Mouse (Mus musculus): Measurements from ENCODE around the gene Man2b1. TPM values are rescaled to one million over a fixed set of nuclear protein-coding genes. Genes with fewer than 3 reads are reported as not detected.
A peak's percentile ranks its signal among the peaks of the same experiment; 100 is the strongest.

Gene Man2b1
- 10 to 100 TPM; 42.6 to 42.9 TPM for total RNA-seq (2021)
- long read RNA-seq, experiment 1, transcript Man2b1-201 (24 exons, 3,822 nt) = major isoform, 52 of 80 reads
- long read RNA-seq, experiment 1, partial matches to known transcripts = 8 of 80 reads
- long read RNA-seq, experiment 1, other reads (novel, unspliced or antisense) = 20 of 80 reads
- long read RNA-seq, experiment 2, transcript Man2b1-201 (24 exons, 3,822 nt) = major isoform, 54 of 72 reads
- long read RNA-seq, experiment 2, partial matches to known transcripts = 5 of 72 reads
- long read RNA-seq, experiment 2, other reads (novel, unspliced or antisense) = 13 of 72 reads

GRCm38 (mm10) chr8:85083108-85083813 lies at the start of gene Man2b1:
Man2b1 (plus strand) TSS chr8:85083270.
- intact Hi-C loops (cut with DNase I) = loop anchor here (2.0 to 10.0 kb wide), 2 partner anchors 88 to 212 kb away; partner anchors contain the start of genes Orc6 and Vps35
- peak; percentile 89 to 93 for DNase-seq (ENCODE audit: low spot score in 2 of 2)

GRCm38 (mm10) chr8:85033867-85034266 lies 49.2 kb upstream of the Man2b1 start:
- no peak for DNase-seq (ENCODE audit: low spot score in 2 of 2)
- intact Hi-C loops (cut with DNase I) = no loop called here

DNA sequence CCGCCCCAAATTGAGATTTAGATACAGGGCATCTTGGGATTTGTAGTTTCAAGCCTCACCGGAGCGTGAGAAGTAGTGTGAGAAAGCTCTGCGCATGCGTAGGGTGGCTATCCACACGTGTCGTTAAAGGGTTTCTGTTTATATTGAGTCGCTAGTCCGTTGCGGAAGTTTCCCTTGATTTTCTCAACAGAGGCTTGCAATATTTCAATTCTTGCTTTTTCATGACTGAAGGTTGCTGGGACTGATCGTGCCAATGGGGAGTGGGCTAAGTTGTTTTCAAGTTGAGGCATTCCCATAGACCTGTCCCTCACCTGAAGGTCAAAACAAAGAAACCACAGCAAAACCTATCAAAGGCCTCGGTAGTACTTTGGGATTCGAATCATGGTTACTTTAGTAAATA lies 48.3 kb upstream of the Man2b1 start:
- intact Hi-C loops (cut with DNase I) = no loop called here
- peak; percentile 84 to 85 for DNase-seq (ENCODE audit: low spot score in 2 of 2)

DNA sequence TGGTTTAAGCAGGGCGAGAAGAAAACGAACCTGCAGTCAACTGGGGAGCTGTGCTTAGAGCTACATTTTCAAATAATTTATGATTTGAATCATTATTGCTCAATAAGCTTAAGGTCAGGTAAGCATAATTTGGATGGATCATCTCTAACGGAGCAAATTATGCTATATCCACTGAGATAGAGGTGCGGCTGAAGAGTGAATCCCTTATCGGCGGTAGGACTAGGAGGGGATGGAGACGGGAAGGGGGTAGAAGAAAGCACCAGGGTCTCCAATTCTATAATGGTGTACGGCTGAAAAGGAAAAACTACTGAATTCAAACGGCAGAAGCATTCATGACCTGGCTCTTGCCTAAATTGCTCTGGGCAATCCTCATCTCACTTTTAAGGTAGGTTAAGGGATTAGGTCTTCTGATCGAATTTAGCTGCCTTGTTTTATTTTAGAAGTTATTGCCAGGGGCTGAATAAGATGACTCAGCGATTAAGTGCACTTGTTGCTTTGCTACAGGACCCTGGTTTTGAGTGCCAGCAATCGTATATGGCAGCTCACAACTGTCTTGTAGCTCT lies 47.8 kb upstream of the Man2b1 start:
- no peak for DNase-seq (ENCODE audit: low spot score in 2 of 2)
- intact Hi-C loops (cut with DNase I) = no loop called here

DNA sequence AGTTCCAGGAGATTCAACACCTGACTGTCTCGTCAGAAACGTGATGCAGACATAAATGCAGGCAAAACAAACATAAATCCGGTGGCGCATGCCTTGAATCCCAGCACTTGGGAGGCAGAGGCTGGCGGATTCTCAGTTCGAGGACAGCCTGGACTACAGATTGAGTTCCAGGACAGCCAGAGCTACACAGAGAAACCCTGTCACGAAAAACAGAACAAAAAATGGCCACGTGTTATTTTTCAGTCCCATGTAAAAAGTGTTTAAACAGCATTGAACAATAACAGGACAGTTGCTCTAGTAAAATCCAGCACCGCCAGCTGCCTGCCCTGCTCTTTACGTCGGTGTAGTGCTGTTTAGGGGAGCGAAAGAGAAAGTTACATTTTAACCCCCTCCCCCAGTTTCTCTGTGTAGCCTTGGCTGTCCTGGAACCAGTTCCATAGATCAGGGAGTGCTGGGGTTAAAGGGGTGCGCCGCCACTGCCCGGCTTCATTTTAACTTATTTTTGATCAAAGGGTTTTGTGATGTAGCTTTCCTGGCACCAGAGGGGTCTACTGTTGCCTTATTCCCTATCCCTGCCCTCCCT lies 47.3 kb upstream of the Man2b1 start:
- intact Hi-C loops (cut with DNase I) = no loop called here
- peak in 1 of 2 experiments; percentile 42 for DNase-seq (ENCODE audit: low spot score in 2 of 2)

DNA sequence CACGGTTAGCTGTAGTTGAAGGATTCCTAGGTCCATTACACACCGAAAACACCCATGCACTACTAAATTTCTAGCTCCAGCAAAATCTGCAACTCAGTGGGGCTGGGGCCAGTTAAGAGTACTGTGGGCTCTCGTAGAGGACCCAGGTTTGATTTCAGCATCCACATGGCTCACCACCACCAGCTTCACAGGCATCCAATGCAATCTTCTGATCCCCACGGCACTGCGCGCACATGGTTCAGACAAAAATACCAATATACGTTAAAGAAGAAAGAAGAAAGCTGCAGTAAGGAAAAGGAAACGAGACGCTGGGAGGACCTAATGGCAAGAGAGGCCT lies 46.7 kb upstream of the Man2b1 start:
- DNase-seq (ENCODE audit: low spot score in 2 of 2) = no peak
- intact Hi-C loops (cut with DNase I) = no loop called here

- intact Hi-C loops (cut with DNase I) = no loop called here
Observed at GRCm38 (mm10) chr8:85036718-85037365, 46.2 kb upstream of the Man2b1 start, which contains the start of gene Tnpo2. Tnpo2 (plus strand) TSS chr8:85036915.

DNA sequence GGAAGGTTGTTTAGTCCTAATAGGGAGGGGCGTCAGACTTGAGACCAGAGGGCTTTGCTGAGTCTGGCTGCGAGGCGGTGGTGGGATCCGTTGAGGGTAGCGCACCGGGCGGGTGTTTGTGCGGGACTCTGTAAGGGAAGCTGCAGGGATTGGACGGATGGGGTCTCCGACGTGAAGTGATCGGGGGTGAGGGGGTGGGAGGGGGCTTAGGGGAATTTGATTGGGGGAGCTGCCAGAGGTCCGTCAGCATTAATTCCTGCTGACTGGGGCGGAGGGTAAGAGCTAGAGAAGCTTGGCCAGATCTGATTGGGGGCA lies 45.7 kb upstream of the Man2b1 start:
- intact Hi-C loops (cut with DNase I) = no loop called here
- no peak for DNase-seq (ENCODE audit: low spot score in 2 of 2)

More at GRCm38 (mm10) chr8:85036718-85037365, 46.2 kb upstream of the Man2b1 start, which contains the start of gene Tnpo2:
- DNase-seq (ENCODE audit: low spot score in 2 of 2) = peak; percentile 95 to 98

DNA sequence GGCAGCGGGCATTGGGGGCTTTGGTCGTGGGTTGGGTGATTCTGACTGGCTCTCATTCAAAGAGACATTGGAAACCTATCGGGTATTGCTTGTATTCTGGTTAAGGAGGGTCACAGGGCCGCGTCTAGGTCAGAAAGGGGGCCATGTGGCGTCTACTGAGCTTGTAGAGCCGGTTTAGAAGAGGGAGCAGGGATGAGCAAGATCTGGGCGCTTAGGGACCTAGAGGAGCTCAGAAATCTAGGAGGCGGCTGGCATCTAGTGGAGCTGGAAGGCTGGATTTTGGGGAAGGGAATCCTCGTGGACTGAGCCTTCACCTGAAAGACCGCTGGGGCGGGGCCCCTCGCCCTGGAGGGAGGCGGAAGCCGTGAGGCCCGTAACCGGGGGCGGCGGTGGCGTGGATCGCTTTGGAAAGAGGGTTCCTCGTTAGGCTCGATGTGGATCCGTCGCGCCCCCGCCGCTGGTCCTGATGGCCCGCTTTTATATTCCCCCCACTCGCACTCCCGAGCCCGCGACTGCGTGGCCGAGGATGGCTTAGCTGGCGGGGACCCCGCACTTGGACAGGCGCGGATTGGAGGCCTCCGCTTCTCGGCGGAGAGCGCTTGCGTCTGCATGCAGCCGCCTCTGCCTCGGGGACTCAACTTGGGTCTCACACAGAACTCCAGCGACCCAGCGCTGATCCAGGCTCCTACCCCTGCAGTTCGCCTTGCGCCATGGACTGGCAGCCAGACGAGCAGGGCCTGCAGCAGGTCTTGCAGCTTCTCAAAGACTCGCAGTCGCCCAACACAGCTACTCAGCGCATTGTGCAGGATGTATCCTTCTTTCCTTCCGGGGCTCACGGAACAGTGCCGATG lies 45.2 kb upstream of the Man2b1 start:
- DNase-seq (ENCODE audit: low spot score in 2 of 2) = peak; percentile 49 to 51
- intact Hi-C loops (cut with DNase I) = no loop called here

DNA sequence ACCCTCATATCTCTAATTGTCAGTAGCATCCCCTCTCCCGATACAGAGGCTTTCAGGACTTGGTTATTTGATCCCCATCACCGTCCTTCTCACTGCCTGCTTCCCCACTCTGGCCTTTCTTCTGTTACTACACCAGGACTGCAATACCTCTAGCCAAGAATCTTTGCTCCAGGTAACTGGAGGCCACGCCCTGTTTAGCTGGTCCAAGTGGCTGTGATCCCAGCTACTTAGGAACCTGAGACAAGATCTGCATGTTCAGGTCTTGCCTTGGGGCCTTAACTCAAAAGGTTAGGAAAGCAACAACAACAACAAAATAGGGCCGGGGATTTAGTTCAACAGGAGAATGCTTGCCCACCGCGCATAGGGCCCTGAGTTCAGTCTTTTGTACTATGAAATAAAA lies 39.5 kb upstream of the Man2b1 start:
- intact Hi-C loops (cut with DNase I) = no loop called here
- DNase-seq (ENCODE audit: low spot score in 2 of 2) = no peak

DNA sequence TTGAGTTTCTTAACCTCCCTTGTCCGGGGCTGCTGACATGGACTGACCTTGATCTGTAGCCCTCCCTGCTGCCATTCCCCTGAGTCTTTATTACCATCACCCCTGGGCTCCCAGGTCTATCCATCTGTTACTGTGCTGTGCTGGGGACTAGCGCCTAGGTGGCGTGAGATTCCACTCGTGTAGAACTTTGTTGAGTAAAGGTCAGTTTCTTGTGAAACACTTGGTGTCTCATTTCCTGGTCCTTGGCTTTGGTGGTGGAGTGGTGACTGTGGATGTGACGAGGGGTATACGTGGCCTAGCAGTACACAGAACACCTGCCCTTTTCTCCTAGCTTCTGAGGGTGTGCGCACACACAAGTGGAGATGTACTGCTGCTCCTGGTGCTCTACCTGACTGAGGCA lies 25.7 kb upstream of the Man2b1 start:
- intact Hi-C loops (cut with DNase I) = no loop called here
- DNase-seq (ENCODE audit: low spot score in 2 of 2) = no peak

DNA sequence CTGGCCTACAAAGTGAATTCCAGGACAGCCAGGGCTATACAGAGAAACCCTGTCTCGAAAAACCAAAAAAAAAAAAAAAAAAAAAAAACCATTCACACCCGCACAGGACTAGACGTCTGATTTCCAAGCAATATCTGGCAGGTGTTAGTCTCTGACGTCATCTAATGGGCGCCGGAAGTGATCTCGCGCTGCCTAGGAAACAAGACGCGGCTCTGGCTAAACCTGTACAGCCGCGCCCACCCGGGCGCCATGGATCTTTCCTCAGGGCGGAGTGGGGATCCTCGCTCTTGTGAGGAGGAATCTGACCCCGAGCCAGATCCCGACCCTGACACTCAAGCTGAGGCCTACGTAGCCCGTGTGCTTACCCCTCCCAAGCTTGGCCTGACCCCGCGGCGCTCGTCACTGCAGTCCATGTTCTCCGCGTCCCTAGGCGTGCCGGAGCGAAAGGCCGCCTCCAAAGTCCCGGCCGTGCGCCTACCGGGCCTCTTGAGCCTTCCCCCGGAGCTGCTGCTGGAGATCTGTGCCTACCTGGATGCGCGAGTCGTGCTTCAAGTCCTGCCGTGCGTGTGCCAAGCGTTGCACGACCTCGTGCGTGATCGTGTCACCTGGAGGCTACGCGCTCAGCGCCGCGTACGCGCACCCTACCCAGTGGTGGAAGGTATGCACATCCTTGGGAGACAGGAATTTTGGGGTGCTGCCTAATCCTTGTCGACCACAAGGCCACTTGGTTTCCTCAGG lies 23.0 kb upstream of the Man2b1 start, which contains the start of gene Fbxw9:
Gene Fbxw9, plus strand, starts transcription at position 177 of the 738 bp plus-strand sequence.
- DNase-seq (ENCODE audit: low spot score in 2 of 2) = peak; percentile 94 to 95
- intact Hi-C loops (cut with DNase I) = no loop called here

DNA sequence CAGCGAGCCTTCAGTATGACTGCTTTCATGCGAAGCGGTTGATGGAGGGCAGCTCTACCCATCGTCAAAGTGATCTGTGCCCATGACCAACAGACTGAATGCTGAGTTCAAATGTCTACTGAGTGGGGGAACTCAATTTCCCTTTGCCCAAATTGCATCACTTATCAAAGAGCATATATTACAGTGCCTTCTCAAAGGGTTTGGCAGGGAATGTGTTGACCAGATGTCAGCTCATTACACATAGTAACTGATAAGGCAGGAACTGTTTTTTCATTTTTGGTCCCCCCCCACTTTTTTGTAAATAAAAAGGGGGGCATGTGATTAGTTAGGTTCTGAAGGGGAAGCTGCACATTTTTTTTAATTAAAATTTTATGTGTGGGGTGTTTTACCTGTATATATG lies 20.5 kb upstream of the Man2b1 start:
- intact Hi-C loops (cut with DNase I) = no loop called here
- DNase-seq (ENCODE audit: low spot score in 2 of 2) = no peak

- intact Hi-C loops (cut with DNase I) = no loop called here
- no peak for DNase-seq (ENCODE audit: low spot score in 2 of 2)
Observed at GRCm38 (mm10) chr8:85065213-85065612, 17.9 kb upstream of the Man2b1 start.

- intact Hi-C loops (cut with DNase I) = no loop called here
- no peak for DNase-seq (ENCODE audit: low spot score in 2 of 2)
Observed at GRCm38 (mm10) chr8:85067155-85067554, 15.9 kb upstream of the Man2b1 start.

DNA sequence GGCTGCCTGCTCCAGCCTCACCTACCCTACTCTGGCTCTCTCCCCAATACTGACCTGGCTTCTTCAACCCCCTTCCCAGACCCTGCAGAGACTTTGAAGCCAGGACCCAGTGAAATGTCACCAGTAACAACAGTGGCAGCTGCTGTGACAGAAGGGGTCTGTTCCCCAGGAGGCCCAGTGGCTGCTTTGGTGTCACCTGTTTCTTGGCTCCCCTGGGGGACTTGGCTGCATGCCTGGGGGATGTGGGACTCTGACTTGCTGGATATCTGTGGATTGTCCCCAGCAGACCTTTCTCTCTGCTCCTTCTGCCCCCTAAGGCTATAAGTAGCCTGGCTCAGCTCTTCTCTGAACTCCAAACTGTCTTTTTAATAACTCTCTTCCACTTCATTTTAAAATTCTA lies 15.1 kb upstream of the Man2b1 start, which contains the start of gene Gm5741:
Gene Gm5741, minus strand, starts transcription at position 1 of the 400 bp plus-strand sequence.
- intact Hi-C loops (cut with DNase I) = no loop called here
- no peak for DNase-seq (ENCODE audit: low spot score in 2 of 2)

DNA sequence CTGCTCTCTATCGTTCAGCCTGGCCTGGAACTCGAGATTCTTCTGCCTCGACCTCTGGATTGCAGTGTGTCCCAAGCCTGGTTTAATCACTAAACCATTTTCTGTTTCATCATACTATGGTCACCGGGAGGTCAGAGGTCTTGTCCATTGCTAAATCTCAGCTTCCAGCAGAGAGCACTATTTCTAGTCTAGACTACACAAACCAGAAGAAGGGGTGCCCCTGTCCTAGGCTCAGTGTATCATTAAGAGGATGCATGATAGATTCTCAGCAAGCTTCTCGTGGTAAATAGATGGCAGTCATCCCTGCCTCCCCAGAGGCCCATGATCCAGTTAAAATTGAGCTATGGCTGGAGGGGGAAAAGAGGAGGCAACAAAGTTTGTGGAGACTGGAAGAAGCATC lies 12.0 kb upstream of the Man2b1 start:
- intact Hi-C loops (cut with DNase I) = no loop called here
- DNase-seq (ENCODE audit: low spot score in 2 of 2) = no peak
